Mouse (Mus musculus) forebrain, postnatal 0 days (tissue): ENCODE measurements around the gene Sh2d1b2. TPM values are rescaled to one million over a fixed set of nuclear protein-coding genes. Genes with fewer than 3 reads are reported as not detected.

ENCODE experiments used
- ATAC-seq: fragments of 200-750 bp; cut with Nextera tagmentation; 2 replicates; pipeline ENCODE4 v1.8.0; 2017; ENCODE audit warnings: mild to moderate bottlenecking, moderate library complexity
- DNase-seq: peaks from one replicate; pipeline ENCODE4 v3.0.0-alpha.2; 2015
- H3K27ac ChIP-seq: fragments of 300-500 bp; sonication (generic); 2 replicates; pipeline ENCODE4 v1.5.1; 2014; ENCODE audit warnings: low read depth, mild to moderate bottlenecking, antibody characterized with exemption, low read length, moderate library complexity, mixed read lengths
- H3K27me3 ChIP-seq: fragments of 300-500 bp; sonication (generic); 2 replicates; pipeline ENCODE4 v1.6.1; 2014; ENCODE audit warnings: mild to moderate bottlenecking, low read length, mixed read lengths; ENCODE audit not compliant: insufficient read depth
- H3K36me3 ChIP-seq: fragments of 300-500 bp; sonication (generic); 2 replicates; pipeline ENCODE4 v1.6.1; 2014; ENCODE audit warnings: mild to moderate bottlenecking, moderate library complexity; ENCODE audit not compliant: insufficient read depth
- H3K4me1 ChIP-seq: fragments of 300-500 bp; sonication (generic); 2 replicates; pipeline ENCODE4 v1.6.1; 2014; ENCODE audit warnings: antibody characterized with exemption; ENCODE audit not compliant: insufficient read depth
- H3K4me2 ChIP-seq: fragments of 300-500 bp; sonication (generic); 2 replicates; pipeline ENCODE4 v1.6.1; 2014; ENCODE audit warnings: low read depth, mild to moderate bottlenecking, moderate library complexity
- H3K4me3 ChIP-seq: fragments of 300-500 bp; sonication (generic); 2 replicates; pipeline ENCODE4 v1.5.1; 2014; ENCODE audit warnings: low read depth, low read length, mixed read lengths
- H3K9ac ChIP-seq: fragments of 300-500 bp; sonication (generic); 2 replicates; pipeline ENCODE4 v1.6.1; 2014; ENCODE audit warnings: mild to moderate bottlenecking
- H3K9me3 ChIP-seq: fragments of 300-500 bp; sonication (generic); 2 replicates; pipeline ENCODE4 v1.6.1; 2016; ENCODE audit warnings: low read length
- CTCF ChIP-seq: sonication (generic); IDR thresholded peaks from 2 replicates; pipeline ENCODE4 v1.5.1; 2016; ENCODE audit warnings: antibody characterized with exemption, control low read depth, low read depth
- WGBS: fragments of 180-500 bp; shearing (Covaris S2); extraction: QIAGEN DNeasy Blood & Tissue Kit; methylation state at CpG from one replicate; pipeline ENCODE4 v1.1.7; 2014; 5-methylcytosine and 5-hydroxymethylcytosine counted together
- polyA plus RNA-seq: library from polyadenylated mRNA; unstranded; fragments of >200 nt; fragmentation: Nextera tagmentation; extraction: Ambion mirVana; gene quantifications from 2 replicates; pipeline ENCODE4 v1.2.1, GENCODE M21; 2015
- total RNA-seq: library from RNA; depleted of rRNA; stranded (reverse); fragments of >200 nt; gene quantifications from 2 replicates; pipeline ENCODE4 v1.2.3, GENCODE M21; 2014

Sh2d1b2 gene
- total and polyA plus RNA-seq, 2 experiments from 2014 or later: not detected

GRCm38 (mm10) chr1:170273252-170273651 is 40.7 kb downstream of the Sh2d1b2 start:
- H3K4me3 ChIP-seq: no peak overlapping the region
- no peak overlapping the region for H3K9ac ChIP-seq
- no peak for TF ChIP-seq CTCF
- no peaks in the 10 kb centered on the region for H3K4me1 ChIP-seq
- no peak for ATAC-seq
- no peak overlapping the region for H3K4me2 ChIP-seq
- H3K27me3 ChIP-seq: no peaks in the 10 kb centered on the region
- H3K36me3 ChIP-seq: no peaks in the 10 kb centered on the region
- no peak for DNase-seq
- no peak overlapping the region for H3K27ac ChIP-seq
- H3K9me3 ChIP-seq: no peaks in the 10 kb centered on the region

- Histone ChIP-seq H3K36me3 (no peaks in the 10 kb centered on the region), H3K9ac (no peak within 1 kb of the TSS), H3K4me1 (no peaks in the 10 kb centered on the region), H3K9me3 (no peaks in the 10 kb centered on the region), H3K27me3 (no peaks in the 10 kb centered on the region), H3K27ac (no peak within 1 kb of the TSS), H3K4me2 (no peak within 1 kb of the TSS), H3K4me3 (no peak within 1 kb of the TSS)
- DNase-seq (no peak), ATAC-seq (no peak)
- TF ChIP-seq CTCF: no peak
- 97% methylated on average over 2 of the region's 3 CpGs for WGBS
Measured at GRCm38 (mm10) chr1:170277016-170277415, 44.5 kb downstream of the Sh2d1b2 start, which contains the start of gene Sh2d1b1. Sh2d1b1 (plus strand) TSS chr1:170277320.

GRCm38 (mm10) chr1:170282415-170283129 is 50.0 kb downstream of the Sh2d1b2 start:
- DNase-seq (no peak), ATAC-seq (no peak)
- no peak overlapping the region for H3K4me3 ChIP-seq
- no peaks in the 10 kb centered on the region for H3K4me1 ChIP-seq
- H3K4me2 ChIP-seq: no peak overlapping the region
- H3K27me3 ChIP-seq: no peaks in the 10 kb centered on the region
- H3K36me3 ChIP-seq: no peaks in the 10 kb centered on the region
- WGBS: 81% methylated on average over 4 of the region's 4 CpGs
- no peaks in the 10 kb centered on the region for H3K9me3 ChIP-seq
- TF ChIP-seq CTCF: no peak
- H3K27ac ChIP-seq: no peak overlapping the region
- H3K9ac ChIP-seq: no peak overlapping the region

DNA sequence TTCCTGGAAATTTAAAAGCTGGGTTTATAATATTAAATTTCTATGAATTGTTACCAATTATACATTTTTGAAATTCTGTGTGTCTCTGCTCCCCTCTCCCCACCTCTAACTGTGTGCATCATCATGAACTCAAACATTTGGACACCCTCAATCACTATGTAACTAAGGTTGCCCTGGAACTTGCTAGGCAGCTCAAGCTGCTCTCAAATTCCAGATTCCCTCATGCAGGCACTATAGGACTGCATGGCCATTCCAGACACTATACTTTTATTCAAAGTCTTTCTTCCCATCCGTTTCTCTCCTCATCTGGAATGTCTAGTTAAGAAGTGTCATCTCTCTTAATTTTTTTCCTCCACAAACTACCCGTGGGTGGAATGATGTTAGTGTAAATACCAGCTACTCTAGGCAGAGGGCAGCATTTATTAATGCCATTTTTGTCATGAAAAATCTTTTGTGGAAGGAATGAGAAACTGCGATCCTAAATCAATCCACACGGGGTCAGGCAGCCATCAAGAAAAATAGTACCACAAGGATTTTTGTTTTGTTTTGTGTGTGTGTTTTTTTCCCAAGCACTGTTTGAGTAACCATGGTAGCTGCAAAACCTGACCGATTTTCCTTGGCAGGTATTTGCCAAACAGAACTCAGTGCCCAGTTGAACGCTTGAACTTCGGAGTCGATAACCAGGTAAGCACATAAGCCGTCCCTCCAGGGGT is 59.8 kb downstream of the Sh2d1b2 start:
- 21% methylated on average over 9 of the region's 9 CpGs for WGBS
- H3K4me1 ChIP-seq: no peaks in the 10 kb centered on the region
- ATAC-seq: peak; percentile 84

DNA sequence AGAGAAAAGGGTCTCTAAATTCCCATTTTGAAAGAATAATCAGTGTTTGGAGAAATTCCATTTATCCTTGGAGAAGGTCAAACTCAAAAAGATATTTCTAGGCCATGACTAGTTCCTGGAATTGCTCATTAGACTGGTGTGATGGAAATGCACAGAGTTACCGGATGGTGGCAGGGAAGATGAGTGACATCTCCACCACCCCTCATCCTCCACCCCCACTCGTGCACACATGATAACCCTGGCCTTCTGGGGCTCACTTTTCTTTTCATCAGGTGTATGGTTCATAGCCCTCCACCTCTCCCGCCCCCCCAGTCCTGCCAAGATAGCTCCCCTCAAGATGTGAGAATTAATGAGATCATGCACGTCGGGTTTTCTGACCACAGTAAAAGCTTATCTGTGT is 60.7 kb downstream of the Sh2d1b2 start:
- 73% methylated on average over 5 of the region's 5 CpGs for WGBS
- TF ChIP-seq CTCF: no peak
- H3K36me3 ChIP-seq: no peaks in the 10 kb centered on the region
- DNase-seq: no peak
- no peak overlapping the region for H3K4me2 ChIP-seq
- no peak overlapping the region for H3K4me3 ChIP-seq
- H3K9ac ChIP-seq: no peak overlapping the region
- ATAC-seq: no peak
- no peaks in the 10 kb centered on the region for H3K27me3 ChIP-seq
- H3K27ac ChIP-seq: no peak overlapping the region
- H3K9me3 ChIP-seq: no peaks in the 10 kb centered on the region
- H3K4me1 ChIP-seq: no peaks in the 10 kb centered on the region

More for the DNA sequence above, 59.8 kb downstream of the Sh2d1b2 start:
- H3K27me3 ChIP-seq: no peaks in the 10 kb centered on the region
- peak; percentile 87 for DNase-seq
- TF ChIP-seq CTCF: peak; percentile 95
- no peak overlapping the region for H3K27ac ChIP-seq
- H3K9ac ChIP-seq: no peak overlapping the region
- H3K4me3 ChIP-seq: no peak overlapping the region
- 0 out of 2 replicates have a peak overlapping the region, but pooled peaks have one; percentile 25 for H3K4me2 ChIP-seq
- no peaks in the 10 kb centered on the region for H3K9me3 ChIP-seq
- H3K36me3 ChIP-seq: no peaks in the 10 kb centered on the region

DNA sequence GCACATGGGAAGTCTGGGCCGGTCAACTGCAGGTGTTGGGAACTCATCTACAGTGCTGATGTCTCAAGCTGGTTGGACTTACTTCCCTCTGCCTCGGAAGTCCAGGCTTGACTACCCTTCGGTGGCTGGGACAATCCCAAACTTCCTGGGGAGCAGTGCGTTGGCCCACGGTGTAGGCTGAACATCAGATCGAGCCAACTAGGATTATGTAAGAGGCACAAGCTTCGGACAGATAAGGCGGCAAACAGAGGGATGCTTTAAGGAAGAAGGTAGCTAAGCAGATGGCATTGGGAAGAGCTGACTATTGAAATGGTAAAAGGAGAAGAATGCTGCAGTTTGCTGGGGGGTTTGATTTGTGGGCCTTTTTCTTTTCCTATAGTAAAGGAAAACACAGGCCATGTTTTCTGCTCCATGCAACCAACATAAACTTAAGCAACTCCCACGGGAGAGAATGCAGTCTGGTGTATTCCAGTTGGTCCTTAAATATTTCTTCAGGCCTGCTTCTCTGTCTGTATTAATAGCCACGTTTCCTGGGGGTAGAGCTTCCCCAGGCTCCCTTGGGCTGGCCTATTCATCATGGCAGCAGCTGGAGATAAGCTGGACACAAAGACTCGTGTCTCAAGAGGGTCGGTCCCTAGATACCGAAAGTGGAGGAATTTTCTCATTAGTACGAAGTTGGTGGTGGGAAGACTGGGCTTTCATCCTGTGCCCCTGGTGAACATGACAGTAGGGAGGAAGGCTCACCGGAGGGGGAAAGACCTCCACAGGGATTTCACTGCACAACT is 62.4 kb downstream of the Sh2d1b2 start:
- WGBS: 63% methylated on average over 15 of the region's 15 CpGs
- Histone ChIP-seq H3K27ac (no peak overlapping the region), H3K4me3 (no peak overlapping the region), H3K4me2 (no peak overlapping the region), H3K4me1 (no peaks in the 10 kb centered on the region), H3K9ac (no peak overlapping the region), H3K36me3 (no peaks in the 10 kb centered on the region), H3K9me3 (no peaks in the 10 kb centered on the region), H3K27me3 (no peaks in the 10 kb centered on the region)
- ATAC-seq (no peak), DNase-seq (no peak)
- no peak for TF ChIP-seq CTCF

- no peak overlapping the region for H3K27ac ChIP-seq
- 86% methylated on average over 4 of the region's 4 CpGs for WGBS
- no peaks in the 10 kb centered on the region for H3K9me3 ChIP-seq
- no peak for ATAC-seq
- no peak overlapping the region for H3K9ac ChIP-seq
- H3K4me1 ChIP-seq: no peaks in the 10 kb centered on the region
- TF ChIP-seq CTCF: no peak
- H3K27me3 ChIP-seq: no peaks in the 10 kb centered on the region
- H3K36me3 ChIP-seq: no peaks in the 10 kb centered on the region
- no peak for DNase-seq
- no peak overlapping the region for H3K4me3 ChIP-seq
- no peak overlapping the region for H3K4me2 ChIP-seq
Measured at GRCm38 (mm10) chr1:170299496-170299895, 66.9 kb downstream of the Sh2d1b2 start.
